Mouse (Mus musculus) intestine, embryonic 14.5 days (tissue): Measurements from ENCODE around the gene Btnl10. TPM values are rescaled to one million over a fixed set of nuclear protein-coding genes. Genes with fewer than 3 reads are reported as not detected.

ENCODE experiments used
- ATAC-seq: fragments of 200-750 bp; cut with Nextera tagmentation; replicated peaks from 2 replicates; pipeline ENCODE4 v1.8.0; 2017; ENCODE audit warnings: low read depth, moderate number of reproducible peaks, moderate TSS enrichment, moderate library complexity; ENCODE audit not compliant: low FRiP score, low TSS enrichment
- DNase-seq: peaks from one replicate; pipeline ENCODE4 v3.0.0-alpha.2; 2018; ENCODE audit warnings: low spot score
- H3K27ac ChIP-seq: fragments of 300-500 bp; sonication (generic); 2 replicates; pipeline ENCODE4 v1.5.1; 2014; ENCODE audit warnings: low read depth, mild to moderate bottlenecking, control low read depth
- H3K27me3 ChIP-seq: fragments of 300-500 bp; sonication (generic); replicated peaks from 2 replicates; pipeline ENCODE4 v1.6.1; 2014; ENCODE audit warnings: low read length, control low read depth; ENCODE audit not compliant: control insufficient read depth, insufficient read depth
- H3K36me3 ChIP-seq: fragments of 300-500 bp; sonication (generic); 2 replicates; pipeline ENCODE4 v1.6.1; 2014; ENCODE audit warnings: low read length, control low read depth; ENCODE audit not compliant: control insufficient read depth, insufficient read depth
- H3K4me1 ChIP-seq: fragments of 300-500 bp; sonication (generic); replicated peaks from 2 replicates; pipeline ENCODE4 v1.6.1; 2014; ENCODE audit warnings: low read length, control low read depth, mixed read lengths; ENCODE audit not compliant: control insufficient read depth, insufficient read depth
- H3K4me2 ChIP-seq: fragments of 300-500 bp; sonication (generic); 2 replicates; pipeline ENCODE4 v1.6.1; 2014; ENCODE audit warnings: low read length
- H3K4me3 ChIP-seq: fragments of 300-500 bp; sonication (generic); 2 replicates; pipeline ENCODE4 v1.5.1; 2014; ENCODE audit warnings: low read depth, low read length, control low read depth, mixed read lengths
- H3K9ac ChIP-seq: fragments of 300-500 bp; sonication (generic); 2 replicates; pipeline ENCODE4 v1.6.1; 2014; ENCODE audit warnings: mild to moderate bottlenecking, low read length
- H3K9me3 ChIP-seq: fragments of 300-500 bp; sonication (generic); 2 replicates; pipeline ENCODE4 v1.6.1; 2016; ENCODE audit warnings: low read length, control low read depth; ENCODE audit not compliant: control insufficient read depth
- WGBS: fragments of 180-500 bp; shearing (Covaris S2); extraction: QIAGEN DNeasy Blood & Tissue Kit; methylation state at CpG from one replicate; pipeline ENCODE4 v1.1.7; 2014; 5-methylcytosine and 5-hydroxymethylcytosine counted together
- polyA plus RNA-seq: library from polyadenylated mRNA; unstranded; fragments of >200 nt; fragmentation: Nextera tagmentation; extraction: Ambion mirVana; gene quantifications from 2 replicates; pipeline ENCODE4 v1.2.1, GENCODE M21; 2014

Gene Btnl10
- polyA plus RNA-seq: 0.05 TPM in 1 of 2 replicates, not detected in the other

GRCm38 (mm10) chr11:58917745-58918366, at the start of gene Btnl10:
Gene Btnl10 (plus strand): TSS chr11:58917908.
- 85% methylated on average over 12 of the region's 12 CpGs for WGBS
- Histone ChIP-seq H3K36me3 (no peaks in the 10 kb centered on the region), H3K4me3 (no peak within 1 kb of the TSS), H3K9ac (no peak within 1 kb of the TSS), H3K4me2 (no peak within 1 kb of the TSS), H3K27ac (no peak within 1 kb of the TSS), H3K9me3 (no peaks in the 10 kb centered on the region), H3K27me3 (no peaks in the 10 kb centered on the region), H3K4me1 (no peaks in the 10 kb centered on the region)
- no peak for ATAC-seq
- no peak for DNase-seq

GRCm38 (mm10) chr11:58867954-58868330, 49.8 kb upstream of the Btnl10 start:
- peaks cover 25% of the 10 kb centered on the region for H3K36me3 ChIP-seq
- H3K4me2 ChIP-seq: peak overlapping the region; percentile 56
- peaks cover 10% of the 10 kb centered on the region for H3K4me1 ChIP-seq
- no peaks in the 10 kb centered on the region for H3K27me3 ChIP-seq
- peak overlapping the region; percentile 70 for H3K4me3 ChIP-seq
- H3K27ac ChIP-seq: no peak overlapping the region
- ATAC-seq: no peak
- DNase-seq: no peak
- no peaks in the 10 kb centered on the region for H3K9me3 ChIP-seq
- peak overlapping the region; percentile 67 for H3K9ac ChIP-seq
- WGBS: 78% methylated on average over 6 of the region's 6 CpGs

GRCm38 (mm10) chr11:58870961-58871360, 46.7 kb upstream of the Btnl10 start:
- no peak overlapping the region for H3K9ac ChIP-seq
- no peaks in the 10 kb centered on the region for H3K27me3 ChIP-seq
- peaks cover 31% of the 10 kb centered on the region for H3K36me3 ChIP-seq
- H3K27ac ChIP-seq: no peak overlapping the region
- ATAC-seq (no peak), DNase-seq (no peak)
- H3K4me1 ChIP-seq: peaks cover 10% of the 10 kb centered on the region
- no peak overlapping the region for H3K4me2 ChIP-seq
- H3K4me3 ChIP-seq: no peak overlapping the region
- no peaks in the 10 kb centered on the region for H3K9me3 ChIP-seq
- WGBS: 87% methylated on average over 4 of the region's 4 CpGs

GRCm38 (mm10) chr11:58883756-58884155, 34.0 kb upstream of the Btnl10 start:
- H3K27ac ChIP-seq: no peak overlapping the region
- H3K27me3 ChIP-seq: no peaks in the 10 kb centered on the region
- no peaks in the 10 kb centered on the region for H3K9me3 ChIP-seq
- no peak overlapping the region for H3K4me3 ChIP-seq
- H3K4me2 ChIP-seq: no peak overlapping the region
- H3K36me3 ChIP-seq: peaks cover 39% of the 10 kb centered on the region
- ATAC-seq: no peak
- H3K9ac ChIP-seq: no peak overlapping the region
- WGBS: 87% methylated on average over 8 of the region's 8 CpGs
- no peaks in the 10 kb centered on the region for H3K4me1 ChIP-seq
- DNase-seq: no peak

- Histone ChIP-seq H3K4me1 (no peaks in the 10 kb centered on the region), H3K9ac (no peak overlapping the region), H3K4me2 (no peak overlapping the region), H3K27me3 (no peaks in the 10 kb centered on the region), H3K36me3 (peaks cover 57% of the 10 kb centered on the region), H3K27ac (no peak overlapping the region), H3K4me3 (no peak overlapping the region), H3K9me3 (no peaks in the 10 kb centered on the region)
- WGBS: 89% methylated on average over 10 of the region's 10 CpGs
- ATAC-seq (no peak), DNase-seq (no peak)
Measured at GRCm38 (mm10) chr11:58890511-58890910, 27.2 kb upstream of the Btnl10 start.

- no peak for DNase-seq
- no peak overlapping the region for H3K4me2 ChIP-seq
- peaks cover 82% of the 10 kb centered on the region for H3K36me3 ChIP-seq
- no peaks in the 10 kb centered on the region for H3K4me1 ChIP-seq
- H3K9ac ChIP-seq: no peak overlapping the region
- H3K27ac ChIP-seq: no peak overlapping the region
- 70% methylated on average over 6 of the region's 6 CpGs for WGBS
- ATAC-seq: no peak
- H3K27me3 ChIP-seq: no peaks in the 10 kb centered on the region
- no peaks in the 10 kb centered on the region for H3K9me3 ChIP-seq
- H3K4me3 ChIP-seq: no peak overlapping the region
Measured at GRCm38 (mm10) chr11:58894456-58894855, 23.3 kb upstream of the Btnl10 start.

- Histone ChIP-seq H3K27ac (no peak overlapping the region), H3K9ac (no peak overlapping the region), H3K27me3 (no peaks in the 10 kb centered on the region), H3K4me1 (no peaks in the 10 kb centered on the region), H3K36me3 (peaks cover 79% of the 10 kb centered on the region), H3K4me3 (no peak overlapping the region), H3K9me3 (no peaks in the 10 kb centered on the region), H3K4me2 (no peak overlapping the region)
- ATAC-seq (no peak), DNase-seq (no peak)
- 82% methylated on average over 6 of the region's 6 CpGs for WGBS
Measured at GRCm38 (mm10) chr11:58897485-58897884, 20.2 kb upstream of the Btnl10 start.

- H3K27ac ChIP-seq: no peak overlapping the region
- H3K27me3 ChIP-seq: no peaks in the 10 kb centered on the region
- H3K4me2 ChIP-seq: no peak overlapping the region
- no peak overlapping the region for H3K9ac ChIP-seq
- H3K9me3 ChIP-seq: no peaks in the 10 kb centered on the region
- ATAC-seq (no peak), DNase-seq (no peak)
- peaks cover 53% of the 10 kb centered on the region for H3K36me3 ChIP-seq
- H3K4me3 ChIP-seq: no peak overlapping the region
- peaks cover 7% of the 10 kb centered on the region; the same call in 1 of the 2 replicates for H3K4me1 ChIP-seq
Measured at GRCm38 (mm10) chr11:58901080-58901479, 16.6 kb upstream of the Btnl10 start.
